Mouse (Mus musculus) hematopoietic stem cell, adult 5-6 weeks (primary cell): Measurements from ENCODE around the gene Nelfb. TPM values are rescaled to one million over a fixed set of nuclear protein-coding genes. Genes with fewer than 3 reads are reported as not detected.

ENCODE experiments used
- ATAC-seq, 2 experiments: fragments of 125-278 bp in 1 of 2; replicated peaks in 1 of 2; 2 replicates each; pipeline ENCODE4 v1.8.0; 2016 to 2017; ENCODE audit warnings: inconsistent platforms in 2 of 2, mild to moderate bottlenecking in 2 of 2, moderate number of reproducible peaks in 2 of 2, low read depth in 1 of 2, moderate TSS enrichment in 1 of 2; ENCODE audit not compliant: low FRiP score in 2 of 2, poor library complexity in 2 of 2, severe bottlenecking in 2 of 2, insufficient read depth in 1 of 2, low TSS enrichment in 1 of 2
- total RNA-seq: library from RNA; stranded (forward); fragments of 172-1452, 232-1000 nt; gene quantifications from 2 replicates; pipeline ENCODE4 v1.2.3, GENCODE M21; 2017

Nelfb gene
- total RNA-seq, 1 experiment from 2014 or later = 40.1 TPM

DNA sequence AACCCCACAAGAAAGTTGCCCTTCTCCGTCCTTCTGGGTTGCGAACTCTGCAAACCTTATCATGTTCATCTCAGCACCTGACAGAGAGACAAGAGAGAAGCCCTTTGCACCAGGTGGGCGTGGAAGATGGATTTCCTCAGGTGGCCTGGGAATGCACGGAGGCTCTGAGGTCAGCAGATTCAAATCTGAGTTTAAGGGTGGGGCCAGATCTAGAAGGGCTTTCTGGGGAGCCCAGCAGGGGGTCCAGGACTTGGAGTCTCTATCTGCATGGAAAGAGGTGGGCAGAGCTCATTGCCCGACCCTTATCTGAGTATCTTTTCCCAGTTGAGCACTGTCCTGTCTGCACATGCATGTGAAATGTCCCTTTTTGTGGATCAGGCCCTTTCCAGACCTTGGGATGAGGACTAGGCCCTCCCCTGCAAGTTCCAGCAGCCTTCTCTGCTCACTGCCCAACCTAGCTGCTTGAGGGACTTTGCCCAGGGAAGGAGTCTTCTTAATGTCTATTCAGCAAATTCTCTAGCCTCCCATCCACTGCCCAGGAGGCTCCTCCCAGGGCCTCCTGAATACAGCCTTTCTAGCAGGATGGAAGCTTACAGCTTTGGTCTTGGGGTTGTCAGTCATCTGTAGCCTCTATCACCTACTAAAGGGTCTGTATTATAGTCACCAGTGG lies 23.4 kb upstream of the Nelfb start:
- no peak for ATAC-seq

- no peak for ATAC-seq
These were observed 22.8 kb upstream of the Nelfb start, which contains the start of gene Slc34a3 for GRCm38 (mm10) chr2:25234050-25234449. TSS of gene Slc34a3 (minus strand) at chr2:25234364.

DNA sequence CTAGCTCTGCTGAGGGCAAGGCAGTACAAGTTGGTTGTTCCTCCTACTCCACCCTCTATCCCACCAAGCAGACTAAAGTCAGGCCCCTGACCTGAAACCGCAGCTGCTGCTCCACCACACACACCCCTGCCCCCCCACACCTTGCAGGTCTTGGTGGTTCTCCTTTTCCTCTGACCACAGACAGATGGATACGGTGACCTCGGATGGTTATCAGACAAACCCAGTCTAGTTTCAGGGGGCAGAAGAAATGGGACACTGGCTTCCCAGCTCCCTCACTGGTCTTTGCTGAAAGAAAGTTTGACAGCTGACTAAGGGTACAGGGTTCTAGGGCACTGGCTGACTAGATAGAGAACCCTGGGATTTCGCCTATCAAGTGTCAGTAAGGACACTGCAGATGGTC lies 22.1 kb upstream of the Nelfb start:
- ATAC-seq = peak; percentile 63 to 77

DNA sequence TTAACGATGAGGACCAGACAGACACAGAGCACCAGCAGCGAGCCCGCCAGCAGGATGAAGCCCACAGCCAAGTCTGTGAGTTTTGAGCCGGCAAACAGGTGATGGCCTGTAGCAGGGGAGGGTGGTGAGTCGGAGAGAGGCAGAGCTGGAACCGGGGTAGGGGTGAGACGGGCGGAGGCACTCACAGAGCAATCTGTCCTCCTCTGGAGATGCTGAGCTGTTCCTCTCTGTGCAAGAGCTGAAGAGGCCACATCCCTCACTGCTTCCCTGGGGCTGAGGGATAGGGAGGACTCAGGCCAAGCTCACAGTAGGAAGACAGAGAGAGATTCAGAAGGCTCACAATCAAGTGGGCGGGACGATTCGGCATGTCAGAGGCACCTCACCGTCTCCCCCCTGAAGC lies 19.7 kb upstream of the Nelfb start:
- no peak for ATAC-seq

- no peak for ATAC-seq
These were observed 19.3 kb upstream of the Nelfb start for GRCm38 (mm10) chr2:25230581-25230980.

DNA sequence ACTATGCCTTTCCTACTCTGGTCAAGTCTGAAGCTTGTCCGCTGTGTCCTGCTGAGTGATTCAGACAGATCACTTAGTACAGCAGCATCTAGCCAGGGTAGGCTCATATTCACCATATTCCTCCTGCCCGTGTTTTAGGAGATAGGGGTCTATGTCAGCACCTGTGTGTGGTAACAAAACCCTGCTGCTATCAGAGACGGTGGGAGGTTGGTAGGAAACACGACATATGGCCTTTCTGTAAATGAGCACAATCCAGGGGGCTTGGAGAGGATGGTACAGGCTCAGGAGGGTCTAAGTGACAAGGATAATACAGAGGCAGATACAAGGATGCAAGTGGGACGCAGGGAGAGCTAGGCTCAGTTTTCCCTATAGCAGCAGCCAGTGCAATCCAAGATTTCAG lies 18.3 kb upstream of the Nelfb start:
- no peak for ATAC-seq

GRCm38 (mm10) chr2:25228995-25229530 lies 17.8 kb upstream of the Nelfb start:
- no peak for ATAC-seq

DNA sequence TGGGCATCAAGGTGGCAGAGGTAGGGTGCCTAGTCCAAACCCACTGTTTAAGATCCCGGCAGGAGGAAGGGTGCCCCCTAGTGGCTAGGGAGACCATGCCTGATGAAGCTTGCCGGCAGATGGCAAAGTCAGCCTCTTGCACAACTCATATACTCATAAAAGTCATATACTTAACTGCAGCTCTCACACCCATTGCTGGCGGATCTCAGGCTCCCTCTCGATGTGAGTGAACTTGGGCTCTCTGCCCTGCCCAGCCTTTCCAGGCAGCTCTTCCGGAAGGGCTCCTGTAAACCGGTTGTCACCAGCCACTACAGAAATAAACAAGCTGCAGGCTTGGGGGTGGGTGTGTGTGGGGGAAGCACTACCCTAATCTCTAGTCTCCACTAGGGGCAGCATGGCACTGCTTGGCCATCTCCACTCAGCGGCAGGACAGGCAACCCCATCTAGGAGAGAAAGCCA lies 17.2 kb upstream of the Nelfb start:
- peak; percentile 38 to 51 for ATAC-seq

GRCm38 (mm10) chr2:25227406-25227805 lies 16.1 kb upstream of the Nelfb start:
- no peak for ATAC-seq

- ATAC-seq = no peak
These were observed 15.6 kb upstream of the Nelfb start for GRCm38 (mm10) chr2:25226864-25227263.

GRCm38 (mm10) chr2:25225811-25226379 lies 14.6 kb upstream of the Nelfb start:
- ATAC-seq = no peak

DNA sequence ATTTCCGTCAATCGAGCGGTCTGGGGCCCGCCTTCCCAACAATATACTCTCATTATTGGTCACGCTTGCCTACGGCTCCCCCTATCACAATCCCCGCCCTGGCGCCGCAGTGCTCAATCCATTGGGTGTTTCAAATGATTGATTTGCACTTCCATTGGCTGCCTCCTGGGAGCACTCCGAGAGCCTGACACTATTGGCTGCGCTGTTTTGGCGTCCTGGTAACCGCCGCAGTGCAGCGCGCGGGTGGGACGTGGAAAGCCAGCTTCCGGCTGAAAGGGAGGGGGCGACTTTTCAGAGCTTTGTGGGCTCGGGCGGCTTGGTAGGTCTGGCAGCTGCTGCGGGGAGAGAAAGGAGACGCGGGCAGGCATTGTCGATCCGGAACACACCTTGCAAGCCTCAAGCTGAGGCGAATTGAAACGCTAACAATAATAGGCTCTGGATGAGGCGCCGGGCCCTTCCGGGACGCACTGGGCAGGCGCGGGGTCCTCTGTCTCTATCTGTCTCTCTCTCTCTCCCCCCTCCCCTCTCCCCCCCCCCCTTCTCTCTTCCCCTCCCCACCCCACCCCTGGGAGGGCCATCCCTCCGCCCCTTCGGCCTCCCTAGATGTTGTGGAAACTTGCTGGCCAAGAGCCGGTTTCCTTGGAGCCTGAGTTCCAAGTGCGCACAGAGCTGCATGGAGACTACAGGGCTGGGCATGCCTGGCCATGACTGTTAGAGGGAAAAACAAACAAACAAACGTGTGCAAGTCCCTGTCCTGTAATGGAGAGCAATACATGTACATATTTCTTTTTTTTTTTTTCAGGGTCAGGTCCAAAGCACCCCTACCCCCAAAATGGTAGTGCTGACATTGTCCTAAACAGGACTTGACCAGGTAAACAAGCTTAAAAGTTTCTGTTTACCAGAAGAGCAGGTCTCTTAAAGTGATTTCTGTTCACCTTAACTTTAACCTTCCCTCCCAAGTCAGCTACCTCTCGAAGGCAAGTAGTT lies 13.8 kb upstream of the Nelfb start:
- peak; percentile 78 to 81 for ATAC-seq

DNA sequence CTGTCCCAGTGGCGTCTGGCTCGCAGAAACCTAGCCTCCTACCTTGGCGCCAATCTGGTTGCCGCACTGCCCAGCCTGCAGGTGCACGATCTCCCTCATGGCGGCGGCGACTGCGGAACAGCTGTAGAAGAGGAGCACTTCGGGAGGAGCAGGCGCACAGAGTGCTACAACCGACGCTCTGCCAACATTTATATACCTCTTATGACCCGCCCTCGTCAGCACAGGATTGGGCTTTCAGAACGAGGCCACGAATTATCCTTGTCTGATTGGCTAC lies 13.1 kb upstream of the Nelfb start, which contains the start of gene Tubb4b:
Tubb4b (minus strand) TSS at position 211 of the 274 bp plus-strand sequence.
- no peak for ATAC-seq

DNA sequence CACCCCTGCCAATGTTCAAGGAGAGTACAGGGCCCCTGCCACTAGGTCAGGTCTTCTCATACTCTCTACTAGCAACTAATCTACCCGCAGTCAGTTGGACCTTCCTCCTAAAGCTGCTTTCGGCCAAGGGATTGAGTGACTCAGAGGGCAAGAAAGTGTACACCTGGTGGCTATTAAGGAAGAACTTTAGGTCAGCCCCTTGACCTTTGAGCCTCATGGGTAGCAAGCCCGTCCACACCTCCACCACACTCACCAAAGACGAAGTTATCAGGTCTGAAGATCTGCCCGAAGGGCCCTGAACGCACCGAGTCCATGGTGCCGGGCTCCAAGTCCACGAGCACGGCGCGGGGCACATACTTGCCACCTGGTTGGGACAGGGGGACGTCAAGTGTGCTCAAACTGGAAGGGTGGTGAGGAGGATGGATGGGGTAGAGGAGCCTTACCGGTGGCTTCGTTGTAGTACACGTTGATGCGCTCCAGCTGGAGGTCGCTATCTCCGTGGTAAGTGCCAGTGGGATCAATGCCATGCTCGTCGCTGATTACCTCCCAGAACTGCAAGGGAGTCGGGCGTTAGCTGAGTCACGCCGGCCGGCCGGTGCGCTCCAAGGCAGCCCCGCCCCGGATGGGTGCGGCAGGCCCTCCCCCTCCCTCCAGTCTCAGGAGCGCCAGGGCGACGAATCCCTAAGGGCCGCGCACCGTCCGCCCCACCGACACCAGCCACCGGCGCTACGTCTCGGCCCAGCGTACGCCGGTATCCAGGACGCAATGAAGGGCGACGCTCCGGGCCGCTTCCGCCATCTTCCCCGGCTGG lies 12.6 kb upstream of the Nelfb start:
- peak; percentile 0 to 40; a peak in 2 of 4 replicates for ATAC-seq

- no peak for ATAC-seq
These were observed 10.1 kb upstream of the Nelfb start for GRCm38 (mm10) chr2:25221331-25221772.

DNA sequence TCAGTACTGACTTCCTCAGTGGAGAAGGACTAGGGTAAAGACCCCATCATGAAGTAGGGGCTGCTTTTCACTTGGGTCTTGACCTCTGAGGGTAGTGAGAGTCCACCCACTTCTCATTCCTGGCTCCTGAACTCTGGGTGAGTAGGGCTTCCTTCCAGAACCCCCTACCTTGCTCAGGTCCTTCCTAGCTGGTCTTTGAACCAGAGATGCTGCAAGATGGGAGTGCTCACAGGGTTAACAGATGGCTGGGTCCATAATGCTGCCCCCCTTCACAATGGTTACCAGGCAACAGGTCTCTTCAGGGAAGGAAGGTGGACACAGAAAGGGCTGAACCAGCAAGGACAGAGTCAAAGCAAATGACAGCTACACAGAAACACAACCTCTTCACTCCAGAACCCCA lies 7.2 kb upstream of the Nelfb start, which contains the start of gene Fam166a:
Fam166a (plus strand) TSS at position 301 of the 400 bp plus-strand sequence.
- ATAC-seq = no peak

- ATAC-seq = no peak
These were observed 6.4 kb upstream of the Nelfb start for GRCm38 (mm10) chr2:25217666-25218065.
